Mouse (Mus musculus) brown adipose tissue, adult 24 weeks (tissue): ENCODE results near the gene Edc4. TPM values are rescaled to one million over a fixed set of nuclear protein-coding genes. Genes with fewer than 3 reads are reported as not detected.
A peak's percentile ranks its signal among the peaks of the same experiment; 100 is the strongest.

ENCODE experiments used
- H3K27ac ChIP-seq: fragments of 200-500 bp; replicated peaks from 2 replicates; pipeline ENCODE4 v1.5.1; 2012; ENCODE audit warnings: low read depth, mild to moderate bottlenecking, low read length
- H3K4me1 ChIP-seq: fragments of 200-500 bp; 2 replicates; pipeline ENCODE4 v1.6.1; 2012; ENCODE audit warnings: low read length, mixed read lengths; ENCODE audit not compliant: control insufficient read depth, insufficient read depth, insufficient read length
- H3K4me3 ChIP-seq: fragments of 200-500 bp; 2 replicates; pipeline ENCODE4 v1.5.1; 2012; ENCODE audit warnings: low read depth, mild to moderate bottlenecking, low read length, moderate library complexity; ENCODE audit not compliant: insufficient read depth
- polyA plus RNA-seq: library from polyadenylated mRNA; stranded (reverse); fragments of >200 nt; gene quantifications from 2 replicates; pipeline ENCODE4 v1.2.4, GENCODE M21; 2012; ENCODE audit not compliant: missing spikeins, insufficient read depth, insufficient read length

The Edc4 gene
- polyA plus RNA-seq, 1 experiment: 6.2 TPM

DNA sequence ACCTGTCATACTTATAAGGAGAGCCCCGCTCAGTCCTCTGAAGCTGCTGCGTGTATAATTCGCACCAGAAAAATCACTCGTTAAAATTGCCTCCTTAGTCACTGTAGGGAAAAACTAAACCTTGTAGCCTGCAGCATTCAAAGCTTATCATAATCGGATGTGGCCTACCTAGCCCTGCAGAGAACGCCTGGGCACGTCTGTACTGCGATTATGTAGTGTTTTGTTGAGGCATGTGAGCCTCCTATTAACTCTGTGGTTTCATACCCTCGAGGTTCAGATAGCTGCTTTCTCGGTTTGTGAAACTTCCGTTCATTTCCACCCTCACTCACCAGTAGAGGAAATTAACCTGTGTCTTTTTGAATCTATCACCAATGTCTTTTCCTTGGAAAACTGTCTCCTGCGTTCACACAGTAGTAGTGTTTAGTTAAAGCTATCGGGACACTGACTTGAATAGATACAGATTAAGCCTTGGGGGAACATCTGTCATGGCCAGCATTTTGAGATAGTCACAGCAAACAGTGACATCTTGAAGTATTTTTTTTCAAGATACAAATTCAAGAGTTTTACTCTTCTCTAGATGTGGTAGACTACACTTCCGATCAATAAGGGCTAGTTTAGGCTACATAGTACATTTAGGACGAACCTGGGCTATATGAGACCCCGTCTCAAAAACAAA, 20.4 kb downstream of the Edc4 start:
- peak overlapping the region; percentile 88 for H3K4me3 ChIP-seq
- peak overlapping the region; percentile 78 for H3K27ac ChIP-seq
- 0 out of 2 replicates have a peak, but pooled peaks cover 2% of the 10 kb centered on the region for H3K4me1 ChIP-seq

DNA sequence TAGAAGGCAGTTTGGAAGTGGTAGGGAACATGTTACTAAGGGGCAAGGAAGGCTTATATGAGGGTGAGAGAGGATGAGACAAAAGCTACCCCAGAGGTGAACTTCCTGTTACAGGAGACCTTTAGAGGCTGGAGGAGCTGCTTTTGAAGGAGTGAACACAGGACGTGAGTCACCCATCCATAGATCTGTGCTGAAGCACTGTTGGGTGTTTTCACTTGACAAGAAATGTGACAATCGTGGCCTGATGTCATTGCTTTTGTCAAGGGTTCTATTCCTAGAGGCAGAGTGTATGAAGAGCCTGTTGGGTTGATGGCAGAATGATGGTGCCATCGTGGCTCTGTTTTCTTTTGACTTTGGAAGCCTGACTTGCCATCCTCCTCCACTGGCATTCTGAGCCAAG, 38.7 kb downstream of the Edc4 start:
- no peaks in the 10 kb centered on the region for H3K4me1 ChIP-seq
- H3K4me3 ChIP-seq: no peak overlapping the region
- H3K27ac ChIP-seq: no peak overlapping the region

DNA sequence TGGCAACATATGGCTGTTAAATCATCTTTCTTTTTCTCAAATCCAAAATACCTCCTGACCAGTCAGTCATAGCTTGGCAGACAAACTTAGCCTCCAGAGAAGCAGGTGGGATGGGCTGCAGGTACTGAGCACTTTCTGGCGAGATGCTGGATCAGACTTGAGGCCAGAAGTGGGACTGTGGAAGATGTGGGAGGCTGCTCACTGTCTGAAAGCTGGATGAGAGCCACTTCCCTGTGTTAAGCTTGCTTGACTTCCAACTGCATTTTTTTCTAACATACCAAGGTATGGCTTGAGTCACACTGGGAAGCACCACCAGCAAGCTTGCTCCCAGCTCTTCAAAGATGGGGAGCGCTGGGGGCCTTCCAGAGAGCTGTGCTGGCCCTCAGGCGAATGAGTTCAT, 44.4 kb downstream of the Edc4 start:
- H3K4me1 ChIP-seq: no peaks in the 10 kb centered on the region
- no peak overlapping the region for H3K4me3 ChIP-seq
- no peak overlapping the region for H3K27ac ChIP-seq

DNA sequence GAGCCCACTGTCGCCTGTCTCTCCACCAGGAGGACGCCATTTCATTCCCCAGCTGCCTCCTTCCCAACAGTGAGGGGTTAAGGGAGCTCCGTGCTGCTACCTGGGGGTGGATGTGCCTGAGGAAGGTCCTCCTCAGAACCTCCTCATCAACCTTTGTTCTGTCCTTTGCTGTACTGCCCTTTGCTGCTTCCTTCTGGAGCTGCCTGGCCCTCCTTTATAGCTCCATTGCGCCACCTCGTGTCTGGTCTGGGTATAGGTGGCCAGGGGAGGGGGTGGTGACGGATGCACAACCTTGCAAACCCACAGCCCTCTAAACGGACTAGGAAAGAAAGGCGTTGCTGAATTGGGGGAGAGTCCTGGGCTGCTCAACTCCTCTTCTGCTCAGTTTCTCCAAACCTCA, 49.9 kb downstream of the Edc4 start:
- H3K27ac ChIP-seq: no peak overlapping the region
- H3K4me3 ChIP-seq: no peak overlapping the region
- no peaks in the 10 kb centered on the region for H3K4me1 ChIP-seq

GRCm38 (mm10) chr8:105931271-105931670, 50.6 kb downstream of the Edc4 start:
- H3K27ac ChIP-seq: no peak overlapping the region
- no peak overlapping the region for H3K4me3 ChIP-seq
- no peaks in the 10 kb centered on the region for H3K4me1 ChIP-seq

DNA sequence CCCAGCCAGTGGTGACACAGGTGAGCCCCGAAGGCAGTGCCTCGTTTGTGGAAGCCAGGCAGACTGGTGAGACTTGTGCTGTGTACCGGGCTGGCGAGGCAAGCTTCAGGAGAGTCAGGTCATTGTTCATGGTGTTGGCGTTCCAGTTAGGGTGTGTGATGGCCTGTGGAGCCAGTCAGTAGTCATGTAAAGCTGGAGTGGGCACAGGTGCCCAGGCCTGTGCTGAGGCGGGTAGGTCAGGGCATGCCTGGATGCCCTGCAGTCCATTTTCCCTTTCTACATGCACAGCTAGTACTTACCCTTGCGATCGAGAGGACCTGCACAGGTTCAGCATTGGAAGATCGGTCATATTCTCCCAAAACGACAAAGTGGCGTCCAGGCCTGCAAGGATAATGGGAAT, 51.8 kb downstream of the Edc4 start:
- Histone ChIP-seq H3K27ac (no peak overlapping the region), H3K4me3 (no peak overlapping the region), H3K4me1 (no peaks in the 10 kb centered on the region; the same call in 1 of the 2 replicates)

DNA sequence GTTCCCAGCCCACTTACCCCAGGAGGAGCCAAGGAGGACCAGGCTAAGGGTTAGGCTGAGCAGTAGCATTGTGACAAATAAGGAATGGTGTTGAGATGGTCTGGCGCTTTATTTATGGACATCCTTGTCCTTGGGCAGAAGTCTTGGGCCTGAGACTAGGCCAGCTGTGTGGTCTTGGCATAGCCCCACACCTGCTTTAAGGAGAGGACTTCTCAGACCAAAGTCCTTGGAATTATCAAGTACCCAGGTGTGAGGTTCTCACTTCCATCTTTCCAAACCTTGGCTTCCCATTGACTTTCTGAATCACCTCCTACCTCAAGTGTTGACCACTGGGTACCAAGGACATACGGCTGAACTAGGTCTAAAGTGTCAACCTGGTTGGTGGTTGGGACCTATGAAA, 53.1 kb downstream of the Edc4 start, which contains the start of gene Ctrl:
Gene Ctrl, minus strand, starts transcription at position 101 of the 400 bp plus-strand sequence.
- Histone ChIP-seq H3K4me1 (no peaks in the 10 kb centered on the region; the same call in 1 of the 2 replicates), H3K27ac (no peak within 1 kb of the TSS), H3K4me3 (no peak within 1 kb of the TSS)

DNA sequence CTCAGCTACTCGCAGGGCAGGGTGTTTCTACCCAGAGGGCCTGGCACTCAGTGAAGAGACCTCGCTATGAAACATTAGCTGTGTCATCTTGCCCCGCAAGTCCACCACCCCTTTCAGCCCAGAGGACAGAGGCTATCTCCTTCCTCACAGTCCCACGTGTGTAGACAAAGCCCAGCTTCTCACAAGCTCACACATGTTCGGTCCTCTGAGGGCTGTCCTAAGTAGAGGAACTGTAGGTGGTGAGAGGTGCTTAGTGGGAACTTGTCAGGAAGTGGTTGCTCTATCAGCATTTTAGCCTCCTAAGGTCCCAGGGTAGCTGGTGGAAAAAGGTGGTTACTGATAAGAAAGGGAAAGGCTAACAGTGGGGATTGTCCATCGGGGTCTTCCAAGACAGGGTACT, 54.4 kb downstream of the Edc4 start:
- H3K4me1 ChIP-seq: no peaks in the 10 kb centered on the region; the same call in 1 of the 2 replicates
- no peak overlapping the region for H3K27ac ChIP-seq
- no peak overlapping the region for H3K4me3 ChIP-seq

DNA sequence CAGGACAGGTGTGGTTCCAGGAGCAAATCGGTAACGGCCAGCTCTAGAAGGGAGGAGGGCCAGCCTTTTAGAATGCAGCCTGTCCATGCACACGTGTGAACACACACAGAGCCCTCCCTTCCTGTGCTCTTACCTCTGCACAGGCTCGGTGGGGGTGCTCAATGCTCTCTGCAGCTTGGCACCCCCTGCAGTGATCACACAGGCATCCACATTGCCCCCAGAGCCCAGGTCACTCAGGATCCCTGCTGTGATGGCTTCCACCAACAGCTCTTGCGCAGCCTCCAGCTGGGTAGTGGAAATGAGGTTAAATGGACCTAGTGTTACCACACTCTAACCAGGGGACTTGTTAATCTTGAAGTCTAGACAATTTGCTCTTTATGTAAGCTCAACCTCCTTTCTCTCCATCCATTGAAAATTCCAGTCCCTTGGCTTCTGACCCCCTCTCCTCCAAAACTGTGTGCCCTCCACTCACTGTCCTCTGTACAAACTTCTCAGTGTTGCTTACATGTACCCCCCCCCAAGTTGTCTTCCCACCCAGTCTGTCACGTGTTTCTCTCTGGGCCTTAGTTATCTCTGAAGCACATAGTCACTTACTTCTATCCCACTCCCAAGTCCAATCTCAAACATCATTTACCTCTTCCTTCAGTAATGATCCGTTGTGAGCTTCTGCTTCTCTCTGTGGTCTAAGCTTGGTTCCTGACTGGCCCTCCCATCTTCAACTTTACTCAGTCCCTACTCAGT, 55.4 kb downstream of the Edc4 start:
- Histone ChIP-seq H3K4me1 (no peaks in the 10 kb centered on the region; the same call in 1 of the 2 replicates), H3K4me3 (peak overlapping the region; percentile 48; the same call in 1 of the 2 replicates), H3K27ac (peak overlapping the region; percentile 20; the same call in 1 of the 2 replicates)

GRCm38 (mm10) chr8:105936866-105937475, 56.3 kb downstream of the Edc4 start:
- Histone ChIP-seq H3K4me1 (no peaks in the 10 kb centered on the region; the same call in 1 of the 2 replicates), H3K4me3 (peak overlapping the region; percentile 80), H3K27ac (peak overlapping the region; percentile 87)

DNA sequence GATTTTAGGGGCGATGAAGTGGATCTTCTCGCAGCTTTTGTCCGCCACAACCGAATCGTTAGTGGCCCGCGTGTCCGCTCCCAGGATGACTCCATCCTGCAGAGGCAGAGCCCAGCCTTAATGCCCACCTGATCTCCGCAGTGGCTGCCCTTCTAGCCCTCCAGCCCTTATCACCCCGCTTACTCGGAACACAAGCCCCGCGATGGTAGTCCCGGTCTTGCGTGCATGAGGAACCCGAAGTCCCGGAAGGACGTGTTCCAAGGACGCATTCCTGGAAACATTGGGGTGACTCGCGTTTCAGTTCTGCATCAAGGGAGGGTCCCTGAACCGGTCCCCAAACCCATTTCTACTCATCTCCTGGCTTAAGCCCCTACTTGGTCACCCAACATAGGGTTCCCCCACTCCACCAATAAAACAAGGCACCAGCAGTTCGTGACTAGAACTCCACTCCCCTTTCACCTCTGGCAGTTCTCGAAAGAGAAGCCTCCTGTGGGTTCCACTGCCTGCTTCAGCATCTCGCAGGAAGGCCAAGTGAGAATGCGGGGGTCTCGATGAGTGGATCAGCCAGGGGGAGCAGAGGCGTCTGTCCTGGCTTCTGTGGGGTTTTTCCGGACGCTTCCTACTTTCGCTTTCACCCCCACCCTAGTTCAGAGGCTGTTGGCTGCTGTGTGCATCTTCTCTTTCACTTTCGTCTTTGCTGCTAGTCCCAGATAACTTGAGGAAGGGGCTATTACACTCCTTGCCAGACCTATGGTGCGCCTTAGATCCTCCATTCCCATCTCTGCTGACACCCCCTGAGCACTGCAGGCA, 57.0 kb downstream of the Edc4 start:
- peak overlapping the region; percentile 87 for H3K27ac ChIP-seq
- H3K4me1 ChIP-seq: no peaks in the 10 kb centered on the region; the same call in 1 of the 2 replicates
- H3K4me3 ChIP-seq: peak overlapping the region; percentile 80

GRCm38 (mm10) chr8:105938306-105938669, 57.6 kb downstream of the Edc4 start, which contains the start of gene Psmb10:
TSS of gene Psmb10 (minus strand) at chr8:105938444.
- peak within 1 kb of the TSS; percentile 87 for H3K27ac ChIP-seq
- no peaks in the 10 kb centered on the region; the same call in 1 of the 2 replicates for H3K4me1 ChIP-seq
- H3K4me3 ChIP-seq: peak within 1 kb of the TSS; percentile 80

DNA sequence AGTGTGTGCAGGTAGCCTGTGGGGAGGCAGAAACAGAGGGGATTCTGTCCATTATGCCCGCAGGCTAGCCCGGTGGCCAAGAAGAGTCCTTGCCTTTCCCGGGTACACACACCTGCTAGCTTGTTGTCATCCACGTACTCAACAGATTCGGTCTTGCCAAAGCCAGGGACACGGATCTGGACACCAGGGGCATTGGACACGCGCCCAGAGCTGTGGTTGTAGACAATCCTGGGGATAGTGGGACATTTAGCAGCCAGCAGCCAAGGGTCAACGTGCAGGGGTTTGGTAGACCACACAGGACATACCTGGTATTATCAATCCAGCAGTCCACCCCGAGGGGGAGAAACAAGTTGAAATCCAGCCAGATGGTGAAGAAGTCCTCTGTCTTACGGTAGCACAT, 61.3 kb downstream of the Edc4 start:
- no peaks in the 10 kb centered on the region for H3K4me1 ChIP-seq
- no peak overlapping the region for H3K27ac ChIP-seq
- H3K4me3 ChIP-seq: no peak overlapping the region

DNA sequence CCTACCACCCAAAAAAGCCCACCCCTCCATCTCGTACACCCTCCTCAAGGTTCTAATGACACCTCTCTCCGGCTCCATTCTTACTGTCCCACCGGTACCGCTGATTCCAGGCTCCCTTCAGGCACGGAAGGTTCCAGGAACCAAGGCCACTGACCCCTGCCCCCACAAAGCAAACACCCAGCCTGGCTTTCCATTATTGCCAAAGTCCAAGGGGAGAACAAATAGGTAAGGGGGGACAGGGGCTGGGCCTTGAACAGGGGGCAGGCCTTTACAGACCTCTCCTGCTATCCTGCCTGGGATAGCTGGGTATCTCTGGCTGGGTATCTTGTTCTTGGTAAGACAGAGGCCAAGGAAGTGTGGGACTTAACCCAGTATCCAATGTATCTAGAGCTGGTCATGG, 61.9 kb downstream of the Edc4 start:
- H3K27ac ChIP-seq: no peak overlapping the region
- H3K4me3 ChIP-seq: no peak overlapping the region

DNA sequence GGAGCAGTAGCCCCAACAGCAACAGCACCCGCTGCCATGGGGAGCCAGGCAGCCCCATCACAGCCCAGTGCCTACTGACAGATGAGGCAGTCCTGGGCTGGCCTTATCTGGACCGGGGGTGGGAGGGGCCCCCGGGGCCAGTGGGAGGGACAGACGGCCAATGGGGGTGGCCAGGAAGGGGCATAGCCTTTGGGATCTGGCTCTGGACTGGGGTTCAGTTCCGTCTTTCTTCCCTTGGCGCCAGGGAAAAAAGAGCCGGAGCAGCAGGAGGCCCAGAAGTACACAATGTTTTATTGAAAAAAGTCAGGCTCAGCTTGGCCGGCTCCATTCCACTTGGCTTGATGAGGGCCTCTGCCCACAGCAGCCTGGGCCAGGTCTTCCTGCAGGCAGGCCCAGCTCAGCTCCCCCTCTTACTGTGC, 62.6 kb downstream of the Edc4 start, which contains the start of gene Lcat:
Gene Lcat, minus strand, starts transcription at position 62 of the 419 bp plus-strand sequence.
- H3K4me1 ChIP-seq: no peaks in the 10 kb centered on the region
- no peak within 1 kb of the TSS for H3K27ac ChIP-seq

More for the DNA sequence above, 61.9 kb downstream of the Edc4 start:
- H3K4me1 ChIP-seq: no peaks in the 10 kb centered on the region

More for the DNA sequence above, 62.6 kb downstream of the Edc4 start, which contains the start of gene Lcat:
- no peak within 1 kb of the TSS for H3K4me3 ChIP-seq
